Mouse (Mus musculus) E14TG2a.4 (cell line): ENCODE data around the gene Ric8b.

ENCODE experiments used
- CTCF ChIP-seq: conservative IDR thresholded peaks from 2 replicates; pipeline ENCODE4 v1.5.1; 2014; ENCODE audit warnings: low read length
- NANOG ChIP-seq: IDR thresholded peaks from 2 replicates; pipeline ENCODE4 v1.6.1; 2014; ENCODE audit warnings: borderline replicate concordance, low read length, mixed read lengths
- POU5F1 ChIP-seq: IDR thresholded peaks from 2 replicates; pipeline ENCODE4 v1.6.1; 2014; ENCODE audit warnings: low read length, borderline replicate concordance

DNA sequence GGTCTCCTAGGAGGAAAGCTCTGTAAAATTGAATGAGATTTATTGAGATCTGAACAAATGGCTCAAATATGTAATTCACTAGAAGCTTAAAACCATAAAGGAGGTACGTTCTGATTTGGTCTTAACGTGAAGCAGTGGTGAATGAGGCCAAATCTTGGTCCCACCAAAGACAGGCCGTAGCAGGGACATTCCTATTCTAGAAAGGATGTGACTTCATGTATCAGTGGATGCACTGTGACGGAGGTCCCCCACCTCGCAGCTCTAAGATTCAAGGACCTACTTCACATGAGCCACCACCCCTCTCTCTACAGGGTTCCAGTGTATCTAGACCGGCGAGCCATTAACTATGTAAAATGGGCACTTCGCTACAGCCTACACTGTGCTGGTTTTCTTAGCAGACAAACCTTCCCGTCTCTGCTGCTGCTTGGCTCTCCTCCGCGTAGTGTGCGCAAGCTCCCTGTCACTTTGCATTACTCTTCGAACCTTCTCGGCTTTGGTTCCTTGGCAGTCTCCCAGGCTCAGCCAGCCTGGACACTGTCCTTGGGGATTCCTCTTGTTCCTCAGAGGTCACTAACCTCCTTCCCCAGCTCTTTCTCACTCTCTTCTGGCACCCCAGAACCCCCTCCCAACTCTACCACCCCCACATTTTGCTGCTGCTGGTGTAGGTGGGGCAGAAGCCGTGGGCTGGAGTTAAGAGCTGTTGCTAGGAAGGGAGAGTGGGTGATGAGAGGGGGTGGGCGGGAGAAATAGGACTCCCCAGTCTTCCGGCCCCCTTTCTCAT, 8.2 kb upstream of the Ric8b start:
- TF ChIP-seq CTCF (no peak), NANOG (no peak), POU5F1 (no peak)
